Mouse (Mus musculus) E14TG2a.4 (cell line): ENCODE results near the gene Mrgbp.

Experiments used
- H3K27me3 ChIP-seq: 2 replicates; pipeline ENCODE4 v1.6.1; 2014; ENCODE audit warnings: low read length, control low read depth; ENCODE audit not compliant: insufficient read depth
- H3K36me3 ChIP-seq: 2 replicates; pipeline ENCODE4 v1.6.1; 2014; ENCODE audit warnings: low read length, control low read depth; ENCODE audit not compliant: insufficient read depth
- H3K4me1 ChIP-seq: replicated peaks from 2 replicates; pipeline ENCODE4 v1.6.1; 2014; ENCODE audit warnings: low read depth, low read length, control low read depth
- H3K4me3 ChIP-seq: replicated peaks from 2 replicates; pipeline ENCODE4 v1.5.1; 2014; ENCODE audit warnings: mild to moderate bottlenecking, low read length
- H3K9me3 ChIP-seq: 2 replicates; pipeline ENCODE4 v1.6.1; 2014; ENCODE audit warnings: low read length, control low read depth
- CTCF ChIP-seq: conservative IDR thresholded peaks from 2 replicates; pipeline ENCODE4 v1.5.1; 2014; ENCODE audit warnings: low read length
- NANOG ChIP-seq: IDR thresholded peaks from 2 replicates; pipeline ENCODE4 v1.6.1; 2014; ENCODE audit warnings: borderline replicate concordance, low read length, mixed read lengths
- POU5F1 ChIP-seq: IDR thresholded peaks from 2 replicates; pipeline ENCODE4 v1.6.1; 2014; ENCODE audit warnings: low read length, borderline replicate concordance

Mrgbp gene

DNA sequence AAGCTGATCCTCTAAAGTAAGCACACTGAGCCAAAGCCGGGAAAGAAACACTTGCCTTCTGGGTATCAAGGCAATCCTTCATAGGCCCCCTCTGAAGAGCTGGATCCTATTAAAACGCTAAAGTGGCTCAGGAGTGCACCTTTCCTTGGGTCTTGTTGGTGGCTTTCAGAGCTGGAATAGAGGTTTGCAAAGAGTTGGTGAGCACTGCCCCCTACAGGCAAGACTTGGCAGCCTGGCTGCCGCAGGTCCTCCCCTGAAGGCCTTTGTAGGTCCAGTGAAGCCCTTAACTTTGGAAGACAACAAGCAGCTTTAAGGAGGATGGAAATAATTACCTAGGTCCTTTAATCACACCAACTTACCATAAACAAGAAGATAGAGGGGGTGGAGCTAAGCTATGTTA is 2.4 kb upstream of the Mrgbp start:
- H3K4me3 ChIP-seq: no peak overlapping the region
- H3K36me3 ChIP-seq: peaks cover 3% of the 10 kb centered on the region
- H3K4me1 ChIP-seq: peaks cover 14% of the 10 kb centered on the region
- H3K27me3 ChIP-seq: peaks cover 45% of the 10 kb centered on the region
- H3K9me3 ChIP-seq: no peaks in the 10 kb centered on the region
- TF ChIP-seq POU5F1 (no peak), CTCF (peak; percentile 84)

DNA sequence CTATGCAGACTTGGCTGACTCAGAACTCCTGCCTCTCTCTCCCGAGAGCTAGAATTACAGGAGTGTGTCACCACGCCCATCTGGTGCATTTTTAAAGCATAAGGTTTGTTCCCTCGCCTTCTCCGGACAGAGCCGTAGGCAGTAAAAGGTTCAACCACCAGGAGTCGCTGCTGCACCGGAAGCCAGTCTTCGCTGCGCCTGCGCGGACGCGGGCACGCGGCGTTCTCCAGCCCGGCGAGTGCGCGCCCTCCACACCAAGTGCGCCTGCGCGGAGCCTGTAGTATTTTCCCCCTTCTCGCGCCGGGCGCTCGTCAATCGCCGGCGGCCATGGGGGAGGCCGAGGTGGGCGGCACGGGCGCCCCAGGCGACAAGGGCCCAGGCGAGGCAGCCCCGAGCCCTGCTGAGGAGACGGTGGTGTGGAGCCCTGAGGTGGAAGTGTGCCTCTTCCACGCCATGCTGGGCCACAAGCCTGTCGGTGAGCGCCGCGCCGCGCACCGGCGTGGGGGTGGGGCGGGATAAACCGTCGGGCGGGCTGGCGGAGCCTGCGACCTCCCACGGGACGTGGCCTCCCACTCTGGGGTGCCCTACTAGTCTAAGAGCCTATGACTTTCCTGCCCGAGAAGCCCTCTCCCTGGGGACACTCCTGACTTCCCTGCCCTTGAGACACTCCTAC is 1.5 kb downstream of the Mrgbp start:
- Histone ChIP-seq H3K9me3 (no peaks in the 10 kb centered on the region), H3K4me1 (peaks cover 26% of the 10 kb centered on the region), H3K4me3 (peak overlapping the region; percentile 93), H3K27me3 (peaks cover 17% of the 10 kb centered on the region), H3K36me3 (peaks cover 40% of the 10 kb centered on the region)
- TF ChIP-seq POU5F1: no peak
- peak; percentile 60 for TF ChIP-seq CTCF

DNA sequence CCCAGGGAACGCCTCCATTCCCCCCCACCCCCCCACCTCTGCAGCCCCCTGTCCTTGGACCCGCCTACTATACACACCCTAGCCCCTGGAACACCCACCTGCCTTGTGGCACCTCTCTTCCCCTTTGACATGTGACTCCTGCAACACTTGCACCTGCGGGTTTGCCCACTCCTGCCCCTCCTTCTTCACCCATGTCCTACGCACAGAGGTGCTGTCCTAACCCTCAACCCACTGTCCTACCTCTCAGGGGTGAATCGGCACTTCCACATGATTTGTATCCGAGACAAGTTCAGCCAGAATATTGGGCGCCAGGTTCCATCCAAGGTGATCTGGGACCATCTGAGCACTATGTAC is 2.0 kb downstream of the Mrgbp start:
- H3K4me3 ChIP-seq: peak overlapping the region; percentile 93
- no peaks in the 10 kb centered on the region for H3K9me3 ChIP-seq
- H3K4me1 ChIP-seq: peaks cover 26% of the 10 kb centered on the region
- H3K27me3 ChIP-seq: peaks cover 12% of the 10 kb centered on the region
- peaks cover 40% of the 10 kb centered on the region for H3K36me3 ChIP-seq
- TF ChIP-seq CTCF (no peak), NANOG (no peak), POU5F1 (no peak)

GRCm38 (mm10) chr2:180588736-180589122 is 7.6 kb downstream of the Mrgbp start:
- H3K4me1 ChIP-seq: peaks cover 28% of the 10 kb centered on the region
- peaks cover 68% of the 10 kb centered on the region for H3K36me3 ChIP-seq
- H3K4me3 ChIP-seq: peak overlapping the region; percentile 94
- TF ChIP-seq CTCF (no peak), POU5F1 (no peak), NANOG (no peak)
- H3K9me3 ChIP-seq: no peaks in the 10 kb centered on the region
- no peaks in the 10 kb centered on the region for H3K27me3 ChIP-seq

GRCm38 (mm10) chr2:180589123-180589831 is 8.2 kb downstream of the Mrgbp start, which contains the start of gene Ogfr:
Gene Ogfr (plus strand): TSS chr2:180589245.
- TF ChIP-seq NANOG: no peak
- no peak for TF ChIP-seq CTCF
- no peak for TF ChIP-seq POU5F1
- Histone ChIP-seq H3K4me1 (peaks cover 23% of the 10 kb centered on the region), H3K9me3 (no peaks in the 10 kb centered on the region), H3K27me3 (no peaks in the 10 kb centered on the region), H3K4me3 (peak within 1 kb of the TSS; percentile 94), H3K36me3 (peaks cover 68% of the 10 kb centered on the region)

GRCm38 (mm10) chr2:180597490-180597889 is 16.4 kb downstream of the Mrgbp start, which contains the start of gene Col9a3:
Gene Col9a3 (plus strand): TSS chr2:180597790.
- Histone ChIP-seq H3K27me3 (peaks cover 51% of the 10 kb centered on the region), H3K4me1 (peaks cover 20% of the 10 kb centered on the region), H3K36me3 (peaks cover 33% of the 10 kb centered on the region), H3K4me3 (peak within 1 kb of the TSS; percentile 74), H3K9me3 (no peaks in the 10 kb centered on the region)
- TF ChIP-seq POU5F1 (no peak), CTCF (no peak), NANOG (no peak)

DNA sequence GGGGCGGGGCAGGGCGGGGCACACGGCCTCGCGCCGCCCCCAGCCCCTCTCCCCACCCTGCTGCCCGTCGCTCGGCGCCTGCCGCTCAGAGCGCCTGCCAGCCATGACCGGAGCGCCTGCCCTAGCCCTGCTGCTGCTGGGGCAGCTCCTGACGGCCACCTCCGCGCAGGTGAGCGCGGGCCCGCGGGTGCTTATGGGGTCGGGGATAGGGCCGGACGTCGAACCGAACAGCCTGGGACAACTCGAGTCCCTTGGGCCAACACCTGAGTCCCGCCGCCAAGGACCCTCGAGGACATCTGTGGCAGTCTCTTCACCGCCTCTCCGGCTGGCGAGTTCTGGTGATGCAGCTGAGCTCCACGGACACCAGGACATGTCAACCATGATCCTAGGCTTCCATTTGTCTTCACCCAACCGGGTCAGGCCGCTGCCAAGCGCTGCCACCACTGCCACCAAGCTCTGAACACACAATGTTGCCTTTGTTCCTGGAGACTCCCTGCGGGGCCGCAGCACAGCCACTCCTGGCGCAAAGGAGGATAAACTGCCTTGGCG is 17.1 kb downstream of the Mrgbp start:
- Histone ChIP-seq H3K4me3 (peak overlapping the region; percentile 74), H3K27me3 (peaks cover 55% of the 10 kb centered on the region), H3K36me3 (peaks cover 26% of the 10 kb centered on the region), H3K9me3 (no peaks in the 10 kb centered on the region), H3K4me1 (peaks cover 25% of the 10 kb centered on the region)
- TF ChIP-seq CTCF (no peak), POU5F1 (no peak), NANOG (no peak)

GRCm38 (mm10) chr2:180600569-180601021 is 19.5 kb downstream of the Mrgbp start:
- Histone ChIP-seq H3K9me3 (no peaks in the 10 kb centered on the region), H3K4me1 (peaks cover 48% of the 10 kb centered on the region), H3K4me3 (no peak overlapping the region), H3K36me3 (peaks cover 3% of the 10 kb centered on the region), H3K27me3 (peaks cover 55% of the 10 kb centered on the region)
- no peak for TF ChIP-seq CTCF
- no peak for TF ChIP-seq NANOG
- no peak for TF ChIP-seq POU5F1
